Mouse (Mus musculus): ENCODE measurements at regions not wholly inside any gene's neighbourhood (a gene's known extent, or its start where the extent isn't known, plus 50 kb on each side); places are given as distances from the start of the nearest gene placed in this dataset.

DNA sequence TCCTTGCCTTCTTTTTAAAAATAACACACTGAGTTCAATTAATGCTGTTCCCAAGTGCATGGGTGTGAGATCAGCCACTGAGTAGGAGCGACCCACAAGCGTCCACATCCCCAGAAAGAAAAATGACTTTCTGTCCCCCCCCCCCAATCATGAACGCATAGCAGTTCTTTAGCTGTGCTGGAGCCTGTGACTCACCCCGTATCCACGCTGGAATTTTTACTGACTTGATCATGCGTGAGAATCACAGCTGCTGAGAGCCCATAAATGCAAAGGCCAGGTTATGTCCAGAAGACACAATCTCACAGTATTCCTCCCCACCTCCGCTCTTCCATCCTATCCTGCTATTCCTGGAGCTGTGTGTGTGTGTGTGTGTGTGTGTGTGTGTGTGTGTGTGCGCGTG is 53.3 kb downstream of the Fos start:
- DNase-seq (ENCODE audit: low spot score), result no peak

DNA sequence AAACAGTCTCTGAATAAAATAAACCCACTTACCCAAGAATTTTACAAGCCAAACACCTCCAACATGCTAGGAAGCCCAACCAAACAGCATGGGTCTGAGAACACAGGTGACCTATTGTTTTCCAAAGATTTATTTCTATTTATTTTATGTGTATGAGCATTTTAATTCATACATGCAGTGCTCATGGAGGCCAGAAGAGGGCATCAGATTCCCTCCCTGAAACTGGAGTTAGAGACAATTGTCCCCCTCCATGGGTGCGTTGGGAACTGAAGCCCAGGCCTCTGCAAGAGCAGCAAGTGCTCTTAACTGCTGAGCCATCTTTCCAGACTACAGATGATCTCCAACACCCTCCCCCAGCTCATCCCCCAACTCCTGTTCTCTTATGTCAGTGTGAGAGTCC is 57.9 kb downstream of the Fos start:
- DNase-seq (ENCODE audit: low spot score), result no peak

- no peak for DNase-seq (ENCODE audit: low spot score)
Measured at GRCm38 (mm10) chr12:85532221-85532612, 58.5 kb downstream of the Fos start.

DNA sequence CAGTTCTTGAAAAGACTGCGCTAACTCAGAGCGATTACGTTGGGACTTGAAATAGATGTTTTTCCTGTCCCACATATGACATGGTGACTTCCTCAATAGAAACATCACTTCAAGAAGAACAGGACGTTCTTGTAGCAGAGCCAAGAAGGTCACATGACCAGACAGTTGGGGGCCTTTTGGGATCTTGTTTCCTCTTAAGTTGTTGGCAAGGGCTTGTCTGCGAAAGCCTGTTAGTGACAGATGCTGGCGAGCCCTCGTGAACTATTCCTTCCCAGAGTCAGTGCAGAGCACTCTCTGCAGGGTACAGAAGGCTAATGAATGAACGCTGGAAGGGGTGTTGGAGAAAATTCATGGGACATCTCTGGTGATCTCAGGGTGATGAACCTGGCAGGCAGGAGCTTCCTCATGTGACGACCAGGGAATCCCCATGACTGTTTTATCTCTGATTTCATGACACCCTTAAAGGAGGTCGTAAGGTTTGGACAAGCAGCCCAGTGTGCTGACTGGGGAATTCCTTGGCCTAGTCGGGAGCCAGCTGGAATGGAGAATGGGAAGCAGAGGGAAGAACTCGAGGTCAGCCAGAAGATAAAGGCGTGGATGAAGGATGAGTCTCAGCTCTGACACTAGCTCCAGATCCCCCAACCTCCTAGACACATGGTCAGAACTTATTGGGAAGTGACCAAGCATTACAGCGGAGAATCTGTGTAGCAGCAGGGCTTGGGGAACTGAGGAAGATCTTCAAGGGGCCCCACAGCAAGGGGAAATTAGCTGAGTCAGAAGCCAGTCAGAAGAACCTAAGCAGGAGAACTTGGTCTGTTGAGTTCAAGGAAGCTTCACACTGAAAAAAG is 59.1 kb downstream of the Fos start:
- DNase-seq (ENCODE audit: low spot score), result peak; percentile 95

- no peak for DNase-seq (ENCODE audit: low spot score)
Measured at GRCm38 (mm10) chr12:85533603-85534002, 59.9 kb downstream of the Fos start.

DNA sequence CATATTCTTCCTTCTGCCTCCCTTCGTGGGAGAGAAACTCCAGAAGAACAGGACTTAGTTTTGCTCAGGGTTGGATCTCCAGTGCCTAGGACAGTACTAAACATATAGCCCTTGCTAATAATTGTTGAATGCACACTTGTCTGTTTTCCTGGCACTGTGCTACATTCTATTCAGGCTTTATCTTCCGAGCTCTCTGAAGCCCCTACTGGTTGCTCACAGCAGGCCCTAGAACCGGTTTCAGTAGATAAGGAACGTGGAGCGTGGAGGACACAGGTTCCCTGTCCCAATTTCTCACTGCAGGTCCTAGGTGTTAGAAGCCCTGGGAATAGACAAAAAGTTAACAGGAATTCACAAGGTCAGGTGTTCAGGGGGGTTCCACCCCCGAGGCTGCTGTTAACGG is 59.4 kb upstream of the Jdp2 start:
- no peak for DNase-seq (ENCODE audit: low spot score)

GRCm38 (mm10) chr12:85541153-85541552 is 57.7 kb upstream of the Jdp2 start:
- DNase-seq (ENCODE audit: low spot score), result peak; percentile 30

GRCm38 (mm10) chr12:85542881-85543280 is 55.9 kb upstream of the Jdp2 start:
- DNase-seq (ENCODE audit: low spot score), result no peak

DNA sequence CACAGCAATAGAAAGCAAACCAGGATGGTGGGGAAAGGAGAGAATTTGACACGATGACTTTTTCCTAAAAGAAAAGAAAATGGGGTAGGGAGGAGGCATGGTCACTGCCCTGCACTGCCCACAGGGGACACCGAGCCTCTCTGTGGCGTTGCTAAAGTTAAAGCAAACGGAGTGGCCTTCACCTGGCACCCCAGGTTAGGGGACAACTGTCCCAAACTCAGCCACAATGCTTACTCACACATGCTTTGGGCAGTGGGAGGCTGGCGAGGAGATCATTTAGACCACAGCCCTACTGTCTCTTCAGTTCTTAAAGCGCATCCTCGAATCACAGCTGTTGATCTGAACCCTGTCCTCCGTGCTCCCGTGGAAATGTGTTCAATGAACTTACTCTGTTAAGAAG is 55.3 kb upstream of the Jdp2 start:
- no peak for DNase-seq (ENCODE audit: low spot score)

DNA sequence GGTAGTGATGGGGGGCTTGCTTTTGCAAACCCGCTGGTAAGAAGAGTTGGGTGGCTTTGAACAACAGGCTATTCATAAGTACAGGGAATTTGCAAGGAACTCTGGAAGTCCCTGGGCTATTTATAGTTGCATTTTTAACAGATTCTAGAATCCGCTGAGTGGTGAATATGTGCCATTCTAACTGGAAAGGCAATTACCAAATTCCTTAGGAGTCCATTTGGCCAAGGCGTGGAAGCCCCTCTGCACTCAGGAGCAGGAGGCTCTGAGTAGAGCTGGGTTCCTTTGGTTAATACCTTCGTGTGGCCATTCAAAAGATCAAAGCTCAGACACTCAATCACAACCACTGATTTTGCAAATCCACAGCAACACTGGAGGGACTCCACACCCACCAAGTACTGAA is 54.0 kb upstream of the Jdp2 start:
- no peak for DNase-seq (ENCODE audit: low spot score)

GRCm38 (mm10) chr12:85545718-85546117 is 53.1 kb upstream of the Jdp2 start:
- no peak for DNase-seq (ENCODE audit: low spot score)

DNA sequence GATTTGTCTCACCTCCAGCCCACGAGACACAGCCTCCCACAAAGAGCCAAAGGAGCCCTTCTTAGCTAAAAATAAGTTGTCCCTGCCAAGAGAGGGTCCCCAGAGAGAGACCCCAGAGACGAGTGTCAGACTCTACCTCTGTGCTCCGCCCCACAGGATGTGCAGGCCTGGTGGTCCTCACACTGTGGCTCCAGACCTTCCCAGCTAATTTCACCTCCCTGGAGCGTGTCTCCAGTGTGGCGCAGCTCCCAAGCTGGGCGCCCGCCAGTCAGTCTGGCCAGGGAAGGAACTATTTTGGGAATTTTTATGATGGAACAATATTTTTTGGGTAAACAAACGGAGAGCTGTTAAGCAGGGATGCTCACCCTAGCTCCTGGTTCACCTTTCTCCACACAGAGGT is 50.8 kb upstream of the Jdp2 start:
- DNase-seq (ENCODE audit: low spot score), result peak; percentile 39
